Mouse (Mus musculus) B cell, adult 67 days (primary cell): Measurements from ENCODE around the gene Olfr1036. TPM values are rescaled to one million over a fixed set of nuclear protein-coding genes. Genes with fewer than 3 reads are reported as not detected.

ENCODE experiments used
- total RNA-seq, 2 experiments: library from RNA; stranded (reverse); gene quantifications; 4 replicates each; pipeline ENCODE4 v1.2.4; 2023

The Olfr1036 gene
- total RNA-seq, result not detected

DNA sequence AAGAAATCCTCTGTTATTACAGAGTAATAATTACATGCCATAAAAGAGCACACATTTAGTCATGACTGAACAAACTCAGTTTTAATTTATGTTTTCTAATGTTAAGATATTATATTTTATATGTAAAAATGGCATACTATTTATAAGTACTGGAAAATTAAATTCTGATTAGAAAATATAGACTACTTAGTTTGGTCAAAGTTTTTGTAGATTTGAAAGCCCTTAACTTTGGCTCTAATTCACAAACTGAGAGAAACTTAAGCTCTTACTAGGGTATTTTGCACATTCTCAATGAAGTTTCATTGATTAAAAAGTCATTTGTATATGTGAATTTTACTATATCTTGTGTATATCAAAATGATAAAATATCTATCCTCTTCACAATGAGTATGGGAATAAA is at the start of gene Olfr1036:
Gene Olfr1036 (plus strand): TSS at position 301 of the 400 bp plus-strand sequence.

GRCm38 (mm10) chr2:86045561-86045960 is 28.2 kb upstream of the Olfr1036 start, which contains the start of gene Olfr1034:
Gene Olfr1034, plus strand, starts transcription at chr2:86045861.

DNA sequence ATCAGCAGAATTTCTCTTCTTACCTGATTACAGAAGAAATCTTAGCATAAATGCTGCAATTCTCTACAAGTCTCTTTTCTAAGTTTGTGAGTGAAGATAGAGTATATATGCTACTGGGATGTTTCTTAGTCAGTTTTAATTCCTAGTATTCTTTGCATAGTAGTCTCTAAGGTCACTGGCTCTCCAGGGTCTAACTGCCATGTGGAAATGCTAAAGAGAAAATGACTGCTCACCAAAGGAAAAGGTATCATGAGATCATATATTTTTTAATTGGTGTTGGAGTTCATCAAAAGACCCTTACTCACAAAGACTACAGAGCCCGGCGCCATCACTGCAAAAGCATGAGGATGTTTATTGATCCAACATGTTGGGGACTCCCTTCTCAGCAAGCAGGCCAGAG is 13.5 kb downstream of the Olfr1036 start, which contains the start of gene Olfr1037:
Gene Olfr1037 (minus strand): TSS at position 101 of the 400 bp plus-strand sequence.

Other genes starting within 250 kb of the Olfr1036 start
- not detected for gene Olfr1019, start 228.5 kb upstream of the Olfr1036 start, total RNA-seq
- gene Olfr1020, start 227.0 kb upstream of the Olfr1036 start, total RNA-seq, result not detected
- not detected for gene Olfr1022, start 205.4 kb upstream of the Olfr1036 start, total RNA-seq
- gene Olfr1023, start 188.4 kb upstream of the Olfr1036 start, total RNA-seq, result not detected
- not detected for gene Olfr1024, start 168.9 kb upstream of the Olfr1036 start, total RNA-seq
- gene Olfr1025-ps1, start 158.8 kb upstream of the Olfr1036 start, total RNA-seq, result not detected
- gene Olfr1026, start 152.4 kb upstream of the Olfr1036 start, total RNA-seq, result not detected
- not detected for gene Olfr1028, start 123.6 kb upstream of the Olfr1036 start, total RNA-seq
- not detected for gene Olfr1029, start 100.1 kb upstream of the Olfr1036 start, total RNA-seq
- not detected for gene Olfr1030, start 94.7 kb upstream of the Olfr1036 start, total RNA-seq
- gene Olfr1031, start 83.7 kb upstream of the Olfr1036 start, total RNA-seq, result not detected
- gene Olfr1032, start 68.5 kb upstream of the Olfr1036 start, total RNA-seq, result not detected
- not detected for gene Olfr1033, start 53.4 kb upstream of the Olfr1036 start, total RNA-seq
- gene Olfr1034, start 28.1 kb upstream of the Olfr1036 start, total RNA-seq, result not detected
- not detected for gene Olfr1037, start 13.4 kb downstream of the Olfr1036 start, total RNA-seq
- not detected for gene Olfr1039, start 61.9 kb downstream of the Olfr1036 start, total RNA-seq
- gene Olfr1040, start 72.7 kb downstream of the Olfr1036 start, total RNA-seq, result not detected
- gene Olfr1042, start 87.8 kb downstream of the Olfr1036 start, total RNA-seq, result not detected
- not detected for gene Olfr1043, start 93.5 kb downstream of the Olfr1036 start, total RNA-seq
- not detected for gene Olfr1044, start 103.8 kb downstream of the Olfr1036 start, total RNA-seq
- not detected for gene Olfr52, start 111.7 kb downstream of the Olfr1036 start, total RNA-seq
- gene Olfr1045, start 129.0 kb downstream of the Olfr1036 start, total RNA-seq, result not detected
- not detected for gene Olfr1046, start 145.3 kb downstream of the Olfr1036 start, total RNA-seq
- gene Olfr1047, start 157.4 kb downstream of the Olfr1036 start, total RNA-seq, result not detected
- not detected for gene Olfr1048, start 166.3 kb downstream of the Olfr1036 start, total RNA-seq
- gene Olfr1049, start 184.3 kb downstream of the Olfr1036 start, total RNA-seq, result not detected
- not detected for gene Olfr1051, start 205.1 kb downstream of the Olfr1036 start, total RNA-seq
- gene Olfr1052, start 218.5 kb downstream of the Olfr1036 start, total RNA-seq, result not detected
- not detected for gene Olfr1053, start 241.3 kb downstream of the Olfr1036 start, total RNA-seq